ENCODE assay signal across 22 mouse cellular contexts in genomic region chr17:35742948-35743347, GRCm38 (mm10). TPM values are rescaled to one million over a fixed set of nuclear protein-coding genes. Genes with fewer than 3 reads are reported as not detected.
A peak's percentile ranks its signal among the peaks of the same experiment; 100 is the strongest.
DNase-seq lines count a peak whose midpoint lies in the region; ATAC-seq and TF ChIP-seq lines count a peak whose summit lies in the region.
"Had no signal": no experiment of that assay in that cellular context is flagged by ENCODE, and none has a peak within 500 bp of the region (broad histone marks: within the 10 kb centered on the region; RNA-seq: fewer than 3 reads in every experiment).

No protein-coding gene starts in this region.

- 0 out of 2 replicates have a peak overlapping the region, but pooled peaks have one; percentile 28 for H3K9ac ChIP-seq in heart, embryonic 11.5 days (ENCODE audit: low read depth, low read length)
- no peak overlapping the region for H3K9ac ChIP-seq in stomach, embryonic 14.5 days (replicated peaks; ENCODE audit: low read depth, low read length)
- no peak overlapping the region for H3K9ac ChIP-seq in stomach, postnatal 0 days (ENCODE audit: low read length)
- peak overlapping the region; percentile 65 for H3K9ac ChIP-seq in liver, embryonic 16.5 days (ENCODE audit: low read depth, low read length)
- H3K9ac ChIP-seq: embryonic facial prominence, embryonic 12.5 days; forebrain, embryonic 12.5 days; limb, embryonic 12.5 days; neural tube, embryonic 15.5 days had no signal

- no peaks in the 10 kb centered on the region for H3K36me3 ChIP-seq in heart, embryonic 11.5 days (ENCODE audit: control insufficient read depth, insufficient read depth, low read length)
- H3K36me3 ChIP-seq in stomach, embryonic 14.5 days (ENCODE audit: control insufficient read depth, insufficient read depth, low read length) = no peaks in the 10 kb centered on the region
- no peaks in the 10 kb centered on the region for H3K36me3 ChIP-seq in stomach, postnatal 0 days (ENCODE audit: control insufficient read depth, insufficient read depth, low read length)
- H3K36me3 ChIP-seq in liver, embryonic 16.5 days (ENCODE audit: control insufficient read depth, insufficient read depth) = no peaks in the 10 kb centered on the region
- H3K36me3 ChIP-seq: embryonic facial prominence, embryonic 12.5 days; forebrain, embryonic 12.5 days; limb, embryonic 12.5 days; neural tube, embryonic 15.5 days had no signal

- no peak for TF ChIP-seq CTCF in stomach, postnatal 0 days (IDR thresholded peaks at IDR 0.05; ENCODE audit: low read depth)

- H3K4me3 ChIP-seq in heart, embryonic 11.5 days (ENCODE audit: low read depth, low read length) = no peak overlapping the region
- no peak overlapping the region for H3K4me3 ChIP-seq in stomach, embryonic 14.5 days (ENCODE audit: low read depth, low read length)
- H3K4me3 ChIP-seq in stomach, postnatal 0 days (ENCODE audit: low read depth, low read length) = no peak overlapping the region
- H3K4me3 ChIP-seq in liver, embryonic 16.5 days (ENCODE audit: low read depth, low read length) = peak overlapping the region; percentile 16; the same call in 1 of the 2 replicates
- H3K4me3 ChIP-seq: embryonic facial prominence, embryonic 12.5 days; forebrain, embryonic 12.5 days; layer of hippocampus, adult 2 months; left cerebral cortex, adult 2 months; limb, embryonic 12.5 days; megakaryocyte, embryonic 14.5 days; neural tube, embryonic 15.5 days had no signal

- no peaks in the 10 kb centered on the region for H3K9me3 ChIP-seq in heart, embryonic 11.5 days (replicated peaks; ENCODE audit: control insufficient read depth, low read length)
- no peaks in the 10 kb centered on the region for H3K9me3 ChIP-seq in stomach, embryonic 14.5 days (ENCODE audit: control insufficient read depth, low read depth, low read length)
- no peaks in the 10 kb centered on the region for H3K9me3 ChIP-seq in stomach, postnatal 0 days (ENCODE audit: control insufficient read depth, low read length)
- H3K9me3 ChIP-seq in liver, embryonic 16.5 days (replicated peaks; ENCODE audit: control insufficient read depth, low read length) = no peaks in the 10 kb centered on the region
- H3K9me3 ChIP-seq: embryonic facial prominence, embryonic 12.5 days; forebrain, embryonic 12.5 days; limb, embryonic 12.5 days; megakaryocyte, embryonic 14.5 days; neural tube, embryonic 15.5 days had no signal

- H3K27ac ChIP-seq in heart, embryonic 11.5 days (ENCODE audit: low read depth, low read length) = peak overlapping the region; percentile 86
- no peak overlapping the region for H3K27ac ChIP-seq in stomach, embryonic 14.5 days (ENCODE audit: low read length)
- no peak overlapping the region for H3K27ac ChIP-seq in stomach, postnatal 0 days (replicated peaks)
- H3K27ac ChIP-seq in liver, embryonic 16.5 days (ENCODE audit: low read length) = peak overlapping the region; percentile 99
- H3K27ac ChIP-seq: embryonic facial prominence, embryonic 12.5 days; forebrain, embryonic 12.5 days; kidney, postnatal 0 days; layer of hippocampus, adult 2 months; left cerebral cortex, adult 2 months; limb, embryonic 12.5 days; neural tube, embryonic 15.5 days had no signal

- TF ChIP-seq EP300 in stomach, postnatal 0 days (optimal IDR thresholded peaks at IDR 0.05) = no peak

- no peak; the same call in 1 of the 2 replicates for ATAC-seq in heart, embryonic 11.5 days (replicated peaks; ENCODE audit: insufficient number of reproducible peaks, low FRiP score, low TSS enrichment)
- ATAC-seq in stomach, embryonic 14.5 days (ENCODE audit: insufficient number of reproducible peaks, insufficient read depth, low FRiP score, low read depth) = peak; percentile 56; the same call in 1 of the 2 replicates
- ATAC-seq in stomach, postnatal 0 days (ENCODE audit: low FRiP score, low TSS enrichment) = no peak
- peak; percentile 78 for ATAC-seq in liver, embryonic 16.5 days (ENCODE audit: low read depth)
- ATAC-seq: activated CD4-positive, CD25-positive, alpha-beta regulatory T cell, adult 4 months; inflammation-experienced regulatory T-cells, adult 6 months; lung, postnatal 0 days had no signal

- H3K4me2 ChIP-seq in heart, embryonic 11.5 days = no peak overlapping the region
- no peak overlapping the region for H3K4me2 ChIP-seq in stomach, embryonic 14.5 days (replicated peaks; ENCODE audit: low read depth, low read length)
- H3K4me2 ChIP-seq in stomach, postnatal 0 days (replicated peaks; ENCODE audit: low read depth) = no peak overlapping the region
- H3K4me2 ChIP-seq in liver, embryonic 16.5 days (ENCODE audit: low read depth, low read length) = peak overlapping the region; percentile 55
- H3K4me2 ChIP-seq: embryonic facial prominence, embryonic 12.5 days; forebrain, embryonic 12.5 days; limb, embryonic 12.5 days; neural tube, embryonic 15.5 days had no signal

- no peaks in the 10 kb centered on the region for H3K27me3 ChIP-seq in heart, embryonic 11.5 days (ENCODE audit: control insufficient read depth, insufficient read depth, low read length)
- H3K27me3 ChIP-seq in stomach, embryonic 14.5 days (ENCODE audit: control insufficient read depth, insufficient read depth, low read length) = no peaks in the 10 kb centered on the region
- no peaks in the 10 kb centered on the region for H3K27me3 ChIP-seq in stomach, postnatal 0 days (ENCODE audit: control insufficient read depth, insufficient read depth, low read length)
- no peaks in the 10 kb centered on the region for H3K27me3 ChIP-seq in liver, embryonic 16.5 days (ENCODE audit: control insufficient read depth, insufficient read depth, low read depth, low read length)
- H3K27me3 ChIP-seq: megakaryocyte, embryonic 14.5 days; neural tube, embryonic 15.5 days had no signal

- WGBS in heart, embryonic 11.5 days (ENCODE audit: insufficient replicate concordance) = 70% methylated on average over 3 of the region's 3 CpGs
- WGBS in stomach, embryonic 14.5 days = 72% methylated on average over 3 of the region's 3 CpGs
- WGBS in stomach, postnatal 0 days = 76% methylated on average over 3 of the region's 3 CpGs
- WGBS in liver, embryonic 16.5 days (ENCODE audit: insufficient replicate concordance) = 41% methylated on average over 3 of the region's 3 CpGs

- H3K4me1 ChIP-seq in heart, embryonic 11.5 days (ENCODE audit: control insufficient read depth, insufficient read depth, low read length) = peaks cover 3% of the 10 kb centered on the region
- H3K4me1 ChIP-seq in stomach, embryonic 14.5 days (ENCODE audit: control insufficient read depth, insufficient read depth, low read length) = no peaks in the 10 kb centered on the region
- no peaks in the 10 kb centered on the region for H3K4me1 ChIP-seq in stomach, postnatal 0 days (replicated peaks; ENCODE audit: control insufficient read depth, insufficient read depth)
- peaks cover 62% of the 10 kb centered on the region for H3K4me1 ChIP-seq in liver, embryonic 16.5 days (ENCODE audit: control insufficient read depth, low read depth, low read length)
- H3K4me1 ChIP-seq: embryonic facial prominence, embryonic 12.5 days; forebrain, embryonic 12.5 days; limb, embryonic 12.5 days had no signal

- DNase-seq in heart, adult 18-20 months = no peak
- DNase-seq in stomach, postnatal 0 days (ENCODE audit: low spot score) = no peak
- no peak for DNase-seq in embryo, embryonic 11 days
- DNase-seq in adrenal gland, postnatal 25 days = no peak
- DNase-seq in adrenal gland, postnatal 14 days = no peak
- DNase-seq: cerebellum, adult 18-20 months had no signal

RNA-seq across cellular contexts. Expression of gene Ddr1, which starts 38.5 kb away (rescaled TPM):
- 60.6 and 89.2 TPM in 2 replicates for polyA plus RNA-seq in heart, embryonic 11.5 days (2014; fragmentation: Nextera tagmentation; extraction: Ambion mirVana)
- total RNA-seq in heart, adult 18-20 months (2021) = 10 to 100 TPM; 21.7 to 24.0 TPM
- polyA plus RNA-seq in stomach, embryonic 14.5 days (2014; fragmentation: Nextera tagmentation; extraction: Ambion mirVana) = 50.4 and 50.6 TPM in 2 replicates
- 50.8 TPM in 2 replicates for polyA plus RNA-seq in stomach, postnatal 0 days (2015; fragmentation: Nextera tagmentation; extraction: Ambion mirVana)
- polyA plus RNA-seq in liver, embryonic 16.5 days (2015; fragmentation: Nextera tagmentation; extraction: Ambion mirVana) = 2.9 and 4.1 TPM in 2 replicates
- 41.7 and 54.6 TPM in 2 replicates for total RNA-seq in adrenal gland, postnatal 25 days (2021)
- total RNA-seq in adrenal gland, postnatal 14 days (2021) = 36.3 and 36.4 TPM in 2 replicates
- total RNA-seq: granulocyte monocyte progenitor cell, adult 5-6 weeks; hematopoietic stem cell, adult 5-6 weeks had no signal

Comparison
In these comparisons a context has a peak if more than half of its experiments do, and no peak if none do; other contexts are left out.
1. ATAC-seq: peak in stomach, embryonic 14.5 days (single experiment) and liver, embryonic 16.5 days (single experiment); none in heart, embryonic 11.5 days (single experiment) and stomach, postnatal 0 days (single experiment).
2. H3K27ac ChIP-seq: peak in heart, embryonic 11.5 days (single experiment) and liver, embryonic 16.5 days (single experiment); none in stomach, embryonic 14.5 days (single experiment) and stomach, postnatal 0 days (single experiment).
3. H3K9ac ChIP-seq: peak in heart, embryonic 11.5 days (single experiment) and liver, embryonic 16.5 days (single experiment); none in stomach, embryonic 14.5 days (single experiment) and stomach, postnatal 0 days (single experiment).
4. RNA of gene Ddr1, which starts 38.5 kb away (polyA plus RNA-seq): 60.6 to 89.2 TPM in heart, embryonic 11.5 days, 50.8 TPM in stomach, postnatal 0 days and 50.4 to 50.6 TPM in stomach, embryonic 14.5 days; 2.9 to 4.1 TPM in liver, embryonic 16.5 days; every median in the first group is over 10 times any median in the second.